Mouse (Mus musculus) stomach, postnatal 0 days (tissue): ENCODE measurements at regions not wholly inside any gene's neighbourhood (a gene's known extent, or its start where the extent isn't known, plus 50 kb on each side); places are given as distances from the start of the nearest gene placed in this dataset.

Source experiments
- ATAC-seq: fragments of 200-750 bp; cut with Nextera tagmentation; 2 replicates; pipeline ENCODE4 v1.8.0; 2017; ENCODE audit not compliant: low FRiP score, low TSS enrichment
- DNase-seq: peaks from one replicate; pipeline ENCODE4 v3.0.0-alpha.2; 2016; ENCODE audit warnings: low spot score
- H3K27ac ChIP-seq: fragments of 300-500 bp; sonication (generic); replicated peaks from 2 replicates; pipeline ENCODE4 v1.5.1; 2014; ENCODE audit warnings: mild to moderate bottlenecking, control low read depth
- H3K27me3 ChIP-seq: fragments of 300-500 bp; sonication (generic); 2 replicates; pipeline ENCODE4 v1.6.1; 2014; ENCODE audit warnings: low read length; ENCODE audit not compliant: control insufficient read depth, insufficient read depth
- H3K36me3 ChIP-seq: fragments of 300-500 bp; sonication (generic); 2 replicates; pipeline ENCODE4 v1.6.1; 2014; ENCODE audit warnings: low read length, mixed read lengths; ENCODE audit not compliant: control insufficient read depth, insufficient read depth
- H3K4me1 ChIP-seq: fragments of 300-500 bp; sonication (generic); replicated peaks from 2 replicates; pipeline ENCODE4 v1.6.1; 2014; ENCODE audit warnings: antibody characterized with exemption; ENCODE audit not compliant: control insufficient read depth, insufficient read depth
- H3K4me2 ChIP-seq: fragments of 300-500 bp; sonication (generic); replicated peaks from 2 replicates; pipeline ENCODE4 v1.6.1; 2014; ENCODE audit warnings: low read depth, mild to moderate bottlenecking, control low read depth, moderate library complexity
- H3K4me3 ChIP-seq: fragments of 300-500 bp; sonication (generic); 2 replicates; pipeline ENCODE4 v1.5.1; 2014; ENCODE audit warnings: low read depth, low read length, control low read depth
- H3K9ac ChIP-seq: fragments of 300-500 bp; sonication (generic); 2 replicates; pipeline ENCODE4 v1.6.1; 2014; ENCODE audit warnings: mild to moderate bottlenecking, low read length, control low read depth, mixed read lengths
- H3K9me3 ChIP-seq: fragments of 300-500 bp; sonication (generic); 2 replicates; pipeline ENCODE4 v1.6.1; 2016; ENCODE audit warnings: low read length; ENCODE audit not compliant: control insufficient read depth
- CTCF ChIP-seq: IDR thresholded peaks from 2 replicates; pipeline ENCODE4 v1.5.1; 2016; ENCODE audit warnings: antibody characterized with exemption, low read depth, mild to moderate bottlenecking, moderate library complexity
- EP300 ChIP-seq: optimal IDR thresholded peaks from 2 replicates; pipeline ENCODE3; 2016; ENCODE audit warnings: antibody characterized with exemption
- WGBS: fragments of 180-500 bp; shearing (Covaris S2); extraction: QIAGEN DNeasy Blood & Tissue Kit; methylation state at CpG from one replicate; pipeline ENCODE4 v1.1.7; 2014; 5-methylcytosine and 5-hydroxymethylcytosine counted together

DNA sequence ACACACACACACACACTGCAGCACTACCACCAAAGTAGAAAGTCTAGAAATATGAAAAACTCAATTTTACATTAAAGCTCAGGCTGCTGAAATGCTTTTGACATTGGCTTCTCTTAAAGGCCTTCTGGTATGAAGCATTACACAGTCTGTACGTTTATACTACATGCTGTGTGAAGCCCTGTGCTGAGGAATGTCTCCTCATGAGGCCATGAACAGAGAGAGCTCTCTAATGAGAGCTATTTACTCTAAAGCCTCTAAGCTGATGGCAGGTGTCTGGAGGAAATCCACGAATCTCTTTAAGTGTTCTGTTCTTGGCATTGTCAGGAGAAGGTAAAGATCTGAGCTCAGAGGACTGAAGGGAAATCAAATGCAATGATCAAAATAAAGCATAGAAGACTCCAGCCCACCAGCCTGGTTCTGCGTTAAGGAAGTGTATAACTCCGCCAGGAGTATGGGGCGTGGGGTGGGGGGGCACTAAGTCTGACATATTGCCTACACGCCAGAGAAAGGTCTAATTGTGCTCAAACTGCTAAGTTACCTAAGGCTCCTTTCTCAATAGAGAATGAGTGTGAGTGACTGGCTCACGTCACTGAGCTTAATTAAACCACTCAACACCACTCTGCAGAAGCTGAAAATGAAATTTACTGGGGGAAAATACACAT lies 160.9 kb downstream of the Anapc10 start:
- H3K36me3 ChIP-seq = no peaks in the 10 kb centered on the region
- H3K4me1 ChIP-seq = no peaks in the 10 kb centered on the region
- H3K4me2 ChIP-seq = no peak overlapping the region
- no peak overlapping the region for H3K27ac ChIP-seq
- no peaks in the 10 kb centered on the region for H3K9me3 ChIP-seq
- DNase-seq (no peak), ATAC-seq (no peak)
- 64% methylated on average over 7 of the region's 7 CpGs for WGBS
- H3K9ac ChIP-seq = no peak overlapping the region
- no peak overlapping the region for H3K4me3 ChIP-seq
- TF ChIP-seq EP300 (no peak), CTCF (no peak)
- H3K27me3 ChIP-seq = no peaks in the 10 kb centered on the region

DNA sequence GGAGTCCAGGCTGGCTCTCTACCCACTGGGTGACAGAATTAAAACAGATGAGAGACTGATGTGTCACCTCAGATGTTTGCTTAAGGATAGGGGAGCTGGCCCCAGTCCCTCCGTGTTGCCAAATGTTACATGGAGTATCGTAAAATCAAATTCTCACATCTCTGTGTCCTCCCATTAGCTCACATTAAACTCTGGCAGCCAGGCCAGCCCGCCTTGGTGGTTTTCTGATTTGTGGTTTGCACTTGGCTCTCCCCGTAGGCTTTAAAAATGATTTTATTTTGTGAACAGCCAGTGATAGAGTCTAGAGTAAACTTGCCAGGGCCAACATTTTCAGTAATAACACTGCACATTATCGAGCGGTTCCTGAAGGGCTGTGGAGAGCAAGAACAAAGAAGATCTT lies 149.8 kb downstream of the Hhip start:
- H3K36me3 ChIP-seq = no peaks in the 10 kb centered on the region
- no peak overlapping the region for H3K4me3 ChIP-seq
- no peak overlapping the region for H3K9ac ChIP-seq
- WGBS = 52% methylated on average over 6 of the region's 6 CpGs
- no peak overlapping the region for H3K27ac ChIP-seq
- H3K4me1 ChIP-seq = no peaks in the 10 kb centered on the region
- no peak for TF ChIP-seq EP300
- no peak for TF ChIP-seq CTCF
- DNase-seq (no peak), ATAC-seq (no peak)
- H3K9me3 ChIP-seq = no peaks in the 10 kb centered on the region
- H3K4me2 ChIP-seq = no peak overlapping the region
- no peaks in the 10 kb centered on the region for H3K27me3 ChIP-seq
